Mouse (Mus musculus) hindlimb bud, embryonic 11.5 days (tissue): ENCODE measurements around the gene Sub1.

Experiments used
- DNase-seq: peaks from one replicate; pipeline ENCODE4 v3.0.0-alpha.2; 2012; ENCODE audit warnings: low read depth, low spot score; ENCODE audit errors: extremely low spot score

Gene Sub1

DNA sequence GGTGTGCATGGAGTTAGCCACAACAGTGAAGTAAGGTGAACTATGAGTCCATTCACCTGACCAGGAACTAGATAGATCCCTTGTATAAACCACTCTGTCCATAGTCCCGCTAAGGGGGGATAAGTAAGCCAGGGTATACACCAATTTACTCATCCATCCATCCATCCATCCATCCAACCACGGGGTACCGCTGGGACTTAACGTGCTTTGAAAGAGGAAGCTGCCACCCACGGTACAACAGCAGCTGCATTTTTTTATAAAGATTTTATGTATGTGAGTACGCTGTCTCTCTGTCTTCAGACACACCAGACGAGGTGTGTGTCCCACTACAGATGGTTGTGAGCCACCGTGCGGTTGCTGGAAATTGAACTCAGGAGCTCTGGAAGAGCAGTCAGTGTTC, 27.9 kb downstream of the Sub1 start:
- DNase-seq, result no peak

DNA sequence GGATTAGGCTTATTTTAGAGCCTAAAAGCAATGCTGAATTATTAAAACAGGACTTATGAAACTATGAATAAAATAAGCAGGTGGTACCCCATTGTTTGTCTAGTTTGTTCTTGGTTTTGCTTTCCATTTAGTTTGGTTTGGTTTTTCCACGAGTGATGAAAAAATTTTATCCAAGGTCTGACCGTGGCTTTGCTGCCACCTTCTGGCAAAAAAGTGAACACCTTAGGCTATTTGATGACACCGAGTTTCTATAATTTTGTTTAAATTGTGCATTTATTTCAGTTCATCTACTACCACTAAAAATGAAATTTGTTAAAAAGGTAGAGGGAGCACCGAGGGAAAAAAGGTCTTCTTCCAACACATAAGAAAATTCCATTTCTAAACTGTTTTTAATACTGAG, 30.4 kb downstream of the Sub1 start:
- peak; percentile 16 for DNase-seq

DNA sequence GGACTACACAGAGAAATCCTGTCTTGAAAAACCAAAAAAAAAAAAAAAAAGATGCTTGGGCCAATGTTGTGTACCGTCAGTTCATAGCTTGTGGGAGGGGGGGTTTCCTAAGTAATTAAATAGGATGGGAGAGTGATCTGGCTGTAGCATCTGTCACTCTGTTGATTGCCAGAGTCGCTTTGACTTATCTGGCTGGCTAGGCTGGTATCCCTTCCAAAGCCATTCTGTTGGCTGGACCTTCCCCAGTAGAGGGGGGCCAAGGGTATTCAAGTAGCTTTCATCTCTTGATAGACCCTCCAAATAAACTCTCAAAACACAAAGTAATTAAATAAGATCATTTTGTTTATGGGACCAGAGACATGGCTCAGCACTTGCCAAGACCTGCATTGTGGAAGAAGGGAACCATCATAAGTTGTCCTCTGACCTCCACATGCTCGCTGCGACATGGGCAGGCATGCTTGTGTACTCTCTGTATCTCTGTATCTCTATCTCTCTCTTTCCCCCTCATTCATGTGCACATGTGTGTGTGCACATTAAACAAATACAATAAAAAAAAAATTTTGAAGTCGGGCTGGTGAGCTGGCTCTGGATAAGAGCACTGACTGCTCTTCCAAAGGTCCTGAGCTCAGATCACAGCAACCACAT, 31.5 kb downstream of the Sub1 start:
- DNase-seq, result no peak

DNA sequence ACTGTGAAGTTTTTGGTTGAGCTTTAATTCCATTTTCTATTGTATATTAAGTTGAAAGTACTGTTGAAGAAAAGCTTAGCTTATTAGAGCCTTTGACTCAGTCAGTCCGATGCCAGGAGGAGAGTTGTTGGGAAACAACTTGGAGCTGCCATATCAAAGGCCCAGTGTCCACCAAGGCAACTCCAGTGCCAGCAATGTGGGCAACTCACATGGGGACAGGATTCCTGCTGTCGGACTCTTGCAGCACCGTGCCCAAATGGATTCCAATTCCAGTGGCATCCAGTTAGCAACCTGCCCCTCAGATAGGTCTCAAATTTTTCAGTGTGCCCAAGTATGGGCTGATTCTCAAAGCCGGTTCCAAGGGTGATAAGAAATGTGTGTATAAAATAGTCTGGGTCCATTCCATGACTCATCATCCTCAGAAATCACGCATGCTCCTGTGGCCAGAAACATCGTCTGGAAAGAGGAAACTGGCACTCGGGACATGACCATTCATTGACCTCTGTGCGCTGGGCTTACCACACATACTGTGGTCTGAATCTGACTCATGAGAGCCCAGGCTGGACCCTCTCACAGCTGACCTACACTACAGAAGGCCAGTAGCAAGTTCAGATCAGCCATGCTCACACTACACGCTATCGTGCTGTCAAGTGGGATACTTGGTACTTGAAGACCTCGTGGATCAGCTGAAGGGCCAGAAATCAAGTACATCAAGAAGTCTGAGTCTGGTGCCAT, 32.8 kb downstream of the Sub1 start:
- no peak for DNase-seq

DNA sequence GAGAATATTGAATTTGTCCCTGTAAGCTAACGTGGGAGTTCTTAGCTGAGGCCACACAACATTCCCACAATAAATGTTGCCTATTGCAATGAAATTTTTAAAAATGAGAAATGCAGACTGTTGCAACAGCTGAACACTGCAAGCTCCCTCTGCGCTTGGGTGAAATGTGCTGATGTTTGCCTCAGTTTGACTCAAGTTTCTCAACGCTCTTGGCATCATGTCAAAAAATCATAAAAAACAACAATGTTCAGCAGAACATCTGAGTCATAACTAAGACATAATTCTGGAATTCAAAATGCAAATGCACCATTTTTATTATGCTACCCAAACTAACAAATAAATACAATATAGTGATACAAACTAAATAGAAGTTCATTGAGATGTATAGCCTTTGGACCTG, 37.1 kb downstream of the Sub1 start:
- DNase-seq, result no peak

DNA sequence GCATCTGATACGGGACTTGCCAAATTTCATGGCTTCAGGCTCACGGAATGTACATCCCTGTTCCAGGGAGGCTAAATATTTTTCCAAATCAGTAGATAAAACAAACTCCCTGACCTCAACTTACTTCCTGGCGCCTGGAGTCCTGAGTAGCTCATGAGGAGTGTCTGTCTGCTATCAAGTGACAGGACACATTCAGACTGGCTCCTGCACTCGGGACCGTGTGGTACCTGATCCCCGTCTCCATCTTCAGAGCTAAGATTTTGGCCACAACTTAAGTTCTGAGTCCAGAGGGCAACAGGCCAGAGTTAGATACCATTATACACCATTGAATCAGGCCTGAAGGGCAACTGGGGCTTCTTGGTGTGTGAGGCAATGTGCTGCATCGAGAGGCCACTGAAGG, 40.7 kb downstream of the Sub1 start:
- no peak for DNase-seq

DNA sequence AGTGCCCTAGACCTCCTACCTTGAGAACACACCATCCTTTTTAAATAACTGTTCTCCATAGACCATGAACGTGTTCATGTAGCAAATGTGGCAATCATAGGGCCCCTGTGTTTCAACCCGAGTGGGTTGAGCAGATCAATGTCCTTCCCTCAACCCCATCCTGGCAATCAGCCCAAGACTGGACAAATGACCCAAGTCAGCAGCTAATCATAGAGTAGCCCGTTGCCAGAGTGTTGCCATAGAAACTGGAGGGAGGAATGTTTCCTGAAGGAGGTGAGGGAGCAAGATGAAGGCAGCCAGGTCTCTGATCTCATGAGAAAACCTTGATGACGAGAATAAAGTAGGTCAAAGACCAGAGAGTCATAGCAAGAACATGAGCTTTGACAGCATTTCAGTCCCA, 42.6 kb downstream of the Sub1 start:
- no peak for DNase-seq

DNA sequence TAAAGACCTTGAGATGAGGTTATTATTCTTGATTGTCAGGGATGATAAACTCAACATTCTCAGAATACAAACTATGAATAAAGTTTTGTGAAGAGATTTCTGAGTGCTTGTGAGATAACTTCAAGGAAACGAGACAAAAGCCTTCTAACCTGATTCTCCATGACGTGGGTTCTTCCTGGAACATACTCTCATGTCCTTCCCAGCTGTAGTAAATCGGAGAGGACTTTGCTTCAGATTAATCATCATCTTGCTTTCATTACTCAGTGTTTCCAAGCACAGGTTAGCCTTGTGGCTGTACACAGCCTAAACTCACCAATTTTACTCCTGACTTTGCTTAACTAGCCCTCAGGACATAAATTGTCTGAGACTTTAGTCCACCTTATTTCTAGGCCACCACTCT, 44.6 kb downstream of the Sub1 start:
- DNase-seq, result no peak

DNA sequence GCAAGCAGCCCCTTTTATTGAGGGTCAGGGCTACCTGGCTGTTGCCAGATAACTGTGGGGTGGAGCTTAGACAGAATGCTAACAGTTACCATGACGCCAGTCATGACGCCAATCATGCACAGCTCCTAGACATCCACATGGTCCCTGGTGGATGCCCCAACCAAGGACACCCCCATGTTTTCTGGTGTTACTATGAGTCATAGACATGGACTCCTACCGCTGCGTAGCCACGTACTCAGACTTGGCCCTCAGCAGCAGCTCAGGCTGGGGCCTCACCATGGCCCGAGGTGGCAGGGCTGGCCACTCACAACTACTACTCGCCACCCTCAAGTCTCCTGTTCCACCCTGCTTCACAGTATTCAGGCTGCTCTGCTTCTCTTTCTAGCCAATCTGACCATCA, 45.6 kb downstream of the Sub1 start:
- DNase-seq, result no peak

DNA sequence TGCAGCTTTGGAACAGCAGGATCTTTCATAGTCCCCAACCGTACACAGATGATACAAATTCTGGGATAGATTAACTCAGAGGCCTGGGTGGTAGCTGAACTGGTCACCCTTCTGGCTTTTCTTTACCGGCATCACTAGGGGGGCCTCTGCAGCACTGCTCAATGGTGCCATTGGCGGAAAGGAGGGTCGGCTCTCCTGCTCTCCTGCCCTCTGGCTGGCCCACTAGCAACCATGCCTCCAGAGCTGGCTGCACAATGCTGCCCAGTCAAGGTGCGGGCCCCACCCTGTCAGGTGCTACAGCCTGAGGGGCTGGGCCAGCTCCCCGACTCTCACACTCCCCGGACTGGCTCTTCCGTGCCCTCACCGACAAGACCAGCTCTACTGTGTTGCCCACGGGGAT, 46.6 kb downstream of the Sub1 start:
- DNase-seq, result no peak

DNA sequence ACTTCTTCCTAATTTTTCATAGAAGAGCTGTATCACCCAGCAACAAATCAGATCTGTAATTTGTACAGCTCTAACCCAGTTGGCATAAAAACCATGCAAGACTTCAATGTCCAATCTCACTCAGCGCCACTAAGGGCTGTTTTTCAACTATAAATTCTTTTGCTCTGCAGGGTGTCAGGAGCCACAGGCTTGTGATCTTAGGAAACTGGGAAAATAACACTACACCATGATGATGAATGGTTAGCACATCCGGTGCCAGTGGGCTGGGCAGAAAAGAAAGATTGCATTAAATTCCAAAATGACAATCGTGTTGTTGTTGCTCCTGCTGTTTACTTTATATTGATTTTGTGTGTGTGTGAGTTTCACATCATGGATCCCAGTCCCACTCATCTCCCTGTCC, 47.3 kb downstream of the Sub1 start:
- DNase-seq, result no peak

DNA sequence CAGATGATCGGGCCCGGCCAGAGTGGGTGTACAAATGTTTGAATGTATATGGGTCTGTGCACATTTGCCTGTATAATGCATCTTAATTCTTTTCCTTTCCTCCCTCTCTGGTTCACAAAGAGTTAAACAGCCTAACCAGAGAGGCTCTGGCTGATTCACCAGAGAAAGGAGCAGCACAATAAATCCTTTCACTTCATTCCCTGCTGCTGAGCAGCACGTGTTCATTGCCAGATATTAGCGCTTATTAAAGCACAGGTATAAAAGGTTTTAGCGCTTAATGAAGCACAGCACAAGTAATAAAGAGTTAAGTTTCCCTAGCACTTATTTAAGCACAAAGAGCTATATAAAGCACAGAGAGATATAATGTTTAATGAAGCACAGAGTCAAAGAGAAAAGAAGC, 55.9 kb downstream of the Sub1 start:
- no peak for DNase-seq
